Mouse (Mus musculus) brain, embryonic 18.5 days (tissue): ENCODE measurements around the gene Stx1a.
A peak's percentile ranks its signal among the peaks of the same experiment; 100 is the strongest.
"Not testable (repeated sequence)": the region's sequence is repeated elsewhere in the genome, so short reads cannot be mapped to it uniquely, and the experiment has no call there.

Experiments used
- DNase-seq: peaks from one replicate; pipeline ENCODE4 v3.0.0-alpha.2; 2012; ENCODE audit warnings: low read depth, low spot score

The Stx1a gene

DNA sequence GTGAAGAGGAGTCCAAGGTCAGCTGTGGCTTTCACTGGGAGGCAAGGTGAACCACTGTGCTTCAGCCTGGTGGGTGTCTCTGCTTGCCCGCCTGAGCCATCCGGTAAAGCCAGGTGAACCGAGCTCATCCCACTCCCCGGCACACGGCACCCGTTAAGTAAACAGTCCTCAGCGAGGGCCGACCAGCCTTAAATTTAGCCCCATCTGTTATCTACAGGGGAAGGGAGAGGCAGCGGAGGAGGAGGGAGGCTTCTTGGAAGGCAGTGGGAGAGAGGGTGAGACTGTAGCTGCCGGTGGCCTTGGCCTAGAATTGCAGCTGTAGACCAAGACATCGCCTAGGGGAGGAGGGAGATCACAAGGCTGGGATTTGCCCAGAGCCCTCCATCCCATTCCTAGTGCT, 17.5 kb downstream of the Stx1a start:
- DNase-seq: no peak

DNA sequence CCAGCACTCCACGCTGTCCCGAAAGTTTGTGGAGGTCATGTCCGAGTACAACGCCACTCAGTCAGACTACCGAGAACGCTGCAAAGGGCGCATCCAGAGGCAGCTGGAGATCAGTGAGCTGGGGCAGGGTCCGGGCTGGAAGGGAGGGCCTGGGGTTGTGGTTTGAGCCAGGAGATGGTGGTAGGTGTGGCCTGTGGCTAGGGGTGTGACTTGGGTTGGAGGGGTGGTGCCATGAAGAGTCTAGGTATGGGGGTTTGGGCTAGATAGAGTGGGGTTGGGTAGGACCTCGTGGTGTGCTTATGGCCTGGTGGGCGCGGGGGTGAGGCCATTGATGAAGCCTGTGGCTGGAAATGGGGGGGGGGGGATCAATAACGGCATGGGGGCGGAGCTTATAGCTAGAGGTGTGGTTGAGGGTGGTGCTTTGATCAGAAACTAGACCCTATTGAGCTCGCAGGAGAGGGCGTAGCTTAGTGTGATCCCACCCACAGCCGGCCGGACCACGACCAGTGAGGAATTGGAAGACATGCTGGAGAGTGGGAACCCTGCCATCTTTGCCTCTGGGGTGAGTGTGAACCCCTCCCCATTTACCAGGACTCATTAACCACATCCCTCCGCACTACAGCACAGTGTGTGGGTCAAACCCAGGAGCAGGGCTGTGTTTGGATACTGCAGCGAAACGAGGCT, 19.0 kb downstream of the Stx1a start:
- no peak for DNase-seq

DNA sequence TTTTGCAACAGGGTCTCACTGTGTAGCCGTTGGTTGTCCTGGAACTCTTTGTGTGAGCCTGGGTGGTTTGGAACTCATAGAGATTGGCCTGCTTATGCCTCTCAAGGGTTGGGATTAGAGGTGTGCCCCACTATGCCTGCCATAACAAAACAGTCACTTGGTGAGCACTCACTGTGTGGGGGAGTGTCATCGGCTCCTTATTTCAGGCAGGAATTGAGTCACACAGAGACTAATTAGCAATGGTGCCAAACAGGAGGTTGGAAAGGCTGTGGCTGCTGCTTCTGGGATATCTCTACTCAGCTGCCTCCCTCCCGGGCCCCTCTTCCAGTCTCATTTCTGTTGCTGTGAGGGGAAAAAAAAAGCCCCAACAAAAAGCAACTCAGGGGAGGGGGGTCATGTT, 21.3 kb downstream of the Stx1a start:
- DNase-seq: no peak

DNA sequence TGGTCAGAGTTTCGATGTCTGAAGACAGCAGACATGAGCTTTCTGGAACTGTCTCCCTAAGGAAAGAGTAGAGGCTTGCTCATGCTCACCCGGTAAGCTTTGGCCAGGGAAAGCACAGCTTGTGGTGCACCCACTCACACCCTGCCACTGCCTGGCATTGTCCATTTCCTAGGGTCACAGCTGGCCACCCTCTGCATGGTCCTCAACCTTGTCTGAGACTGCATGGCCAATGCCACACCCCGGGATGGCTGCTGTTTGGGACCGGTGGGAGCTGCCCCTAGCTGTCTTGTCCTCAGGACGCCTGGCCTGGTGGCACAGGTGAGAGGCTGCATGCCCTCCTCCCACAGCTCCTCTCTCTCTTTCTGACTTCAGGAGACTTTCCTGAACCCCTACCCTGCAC, 25.3 kb downstream of the Stx1a start:
- DNase-seq: no peak

DNA sequence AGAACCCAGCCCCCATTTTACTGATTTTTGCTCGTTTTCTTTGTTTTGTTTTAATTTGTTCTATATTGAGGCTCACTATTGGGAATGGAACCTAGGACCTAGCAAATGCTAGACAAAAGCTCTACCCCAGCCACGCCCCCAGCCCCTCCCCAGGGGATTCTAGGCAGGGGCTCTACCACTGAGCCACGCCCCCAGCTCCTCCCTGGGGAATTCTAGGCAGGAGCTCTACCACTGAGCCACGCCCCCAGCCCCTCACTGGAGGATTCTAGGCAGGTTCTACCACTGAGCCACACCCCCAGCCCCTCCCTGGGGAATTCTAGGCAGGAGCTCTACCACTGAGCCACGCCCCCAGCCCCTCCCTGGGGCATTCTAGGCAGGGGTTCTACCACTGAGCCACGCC, 26.0 kb downstream of the Stx1a start:
- DNase-seq: not testable (repeated sequence)

DNA sequence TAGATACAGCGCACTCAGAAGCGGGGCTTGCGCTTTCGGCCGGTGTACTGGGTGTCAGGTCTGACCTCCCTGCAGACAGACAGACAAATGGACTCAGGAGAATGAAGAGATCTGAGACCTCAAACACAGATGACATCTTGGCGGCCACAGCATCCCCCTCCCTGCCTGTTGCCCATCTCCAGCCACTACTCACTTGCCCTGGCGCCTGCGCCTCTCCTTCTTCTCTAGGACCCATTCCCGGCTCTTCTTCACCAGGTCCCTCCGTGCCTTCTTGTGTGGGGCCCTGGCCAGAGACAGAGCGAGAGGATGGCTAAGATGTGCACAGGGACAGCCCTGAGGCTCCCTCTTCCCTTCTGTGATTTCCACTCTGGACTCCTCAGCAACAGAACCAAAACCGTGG, 30.1 kb downstream of the Stx1a start:
- no peak for DNase-seq

DNA sequence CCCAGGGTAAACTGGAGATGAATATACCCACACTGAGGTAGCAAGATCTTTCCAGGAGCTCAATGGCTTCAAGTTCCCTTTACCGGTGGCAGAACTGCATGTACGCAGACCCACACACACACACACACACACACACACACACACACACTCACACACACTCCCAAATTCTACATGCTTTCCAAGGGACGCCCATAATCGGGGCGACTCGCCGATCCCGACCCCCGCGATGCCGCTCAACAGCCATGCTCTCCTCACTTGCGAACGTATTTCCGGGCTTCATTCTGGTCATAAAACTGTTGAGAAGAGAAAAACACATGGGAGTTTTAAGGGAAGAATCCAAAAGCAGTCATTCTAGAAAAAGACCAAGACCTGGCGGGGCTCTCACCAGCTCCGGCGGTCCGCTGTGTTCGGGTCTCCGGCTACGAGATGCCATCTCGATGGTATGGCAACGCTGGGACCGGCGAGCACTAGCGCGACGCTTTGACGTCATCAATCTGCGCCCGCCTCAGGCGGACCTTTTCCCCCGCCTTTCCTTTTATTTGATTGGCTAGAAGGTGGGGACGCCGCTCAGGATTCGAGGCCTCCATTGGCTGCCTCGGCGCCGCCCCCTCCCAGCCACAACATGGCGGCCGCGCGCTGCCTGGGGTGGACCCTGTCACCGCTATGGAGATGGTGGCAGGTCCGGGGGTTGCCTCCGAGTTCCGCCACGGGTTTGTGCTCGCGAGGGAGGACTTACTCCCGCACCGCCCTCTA, 40.5 kb downstream of the Stx1a start, which contains the start of gene Dnajc30:
Dnajc30 (plus strand) TSS at position 574 of the 753 bp plus-strand sequence.
- DNase-seq: peak; percentile 93

DNA sequence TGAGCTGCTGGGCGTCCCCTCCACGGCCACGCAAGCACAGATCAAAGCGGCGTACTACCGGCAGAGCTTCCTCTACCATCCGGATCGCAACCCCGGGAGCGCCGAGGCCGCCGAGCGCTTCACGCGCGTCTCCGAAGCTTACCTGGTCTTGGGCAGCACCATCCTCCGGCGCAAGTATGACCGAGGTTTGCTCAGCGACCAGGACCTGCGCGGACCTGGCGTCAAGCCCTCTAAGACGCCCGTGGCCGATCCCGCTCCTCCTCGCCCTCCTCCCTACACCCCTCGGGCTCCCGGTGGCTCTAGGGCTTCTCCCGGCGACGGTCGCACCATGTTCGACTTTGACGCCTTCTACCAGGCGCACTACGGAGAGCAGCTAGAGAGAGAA, 41.1 kb downstream of the Stx1a start:
- no peak for DNase-seq

DNA sequence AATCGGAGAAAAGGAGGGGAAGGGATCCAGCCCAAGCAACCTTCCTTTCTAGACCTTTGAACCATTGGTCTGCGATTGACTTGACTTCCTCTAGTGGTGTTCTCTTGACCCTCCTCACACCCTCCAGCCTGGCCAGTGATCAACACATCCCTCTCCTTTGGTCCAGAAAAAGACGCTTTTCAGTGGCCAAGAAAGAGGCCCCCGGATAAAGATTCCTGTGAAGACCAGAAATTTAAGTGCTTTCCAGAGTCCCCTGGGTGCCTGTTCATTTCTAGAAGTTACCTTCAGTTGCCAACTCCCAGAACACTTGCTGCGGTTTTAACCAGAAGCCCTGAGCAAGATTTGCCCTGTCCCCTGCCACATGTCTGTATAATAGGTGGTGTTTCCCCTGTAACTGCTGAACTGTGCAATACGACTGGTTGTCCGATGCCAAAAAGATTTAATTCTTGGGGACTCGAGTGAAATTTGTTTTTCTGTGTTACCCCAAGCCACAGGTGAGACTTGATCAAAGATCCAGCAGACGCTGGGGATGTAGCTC, 41.7 kb downstream of the Stx1a start, which contains the start of gene Bud23:
Bud23 (minus strand) TSS at position 51 of the 538 bp plus-strand sequence.
- DNase-seq: not testable (repeated sequence)

DNA sequence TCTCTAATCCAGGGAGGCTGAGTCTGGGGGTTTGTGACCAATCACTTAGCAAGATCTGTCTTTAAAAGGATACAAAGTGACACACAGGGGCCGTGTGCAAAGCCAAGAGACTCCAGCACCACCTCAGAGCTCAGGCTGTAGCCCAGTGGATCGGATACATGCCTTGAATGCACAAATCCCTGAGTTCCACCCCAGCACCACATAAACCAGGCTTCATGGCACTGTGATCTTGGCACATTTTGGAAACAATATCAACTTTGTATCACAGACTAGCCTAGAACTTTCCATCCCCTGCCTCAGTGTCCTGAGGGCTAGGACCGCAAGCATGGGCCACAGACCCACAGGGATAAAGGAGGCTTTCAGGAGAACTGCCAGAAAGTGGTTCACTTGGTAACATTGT, 42.7 kb downstream of the Stx1a start:
- DNase-seq: no peak

DNA sequence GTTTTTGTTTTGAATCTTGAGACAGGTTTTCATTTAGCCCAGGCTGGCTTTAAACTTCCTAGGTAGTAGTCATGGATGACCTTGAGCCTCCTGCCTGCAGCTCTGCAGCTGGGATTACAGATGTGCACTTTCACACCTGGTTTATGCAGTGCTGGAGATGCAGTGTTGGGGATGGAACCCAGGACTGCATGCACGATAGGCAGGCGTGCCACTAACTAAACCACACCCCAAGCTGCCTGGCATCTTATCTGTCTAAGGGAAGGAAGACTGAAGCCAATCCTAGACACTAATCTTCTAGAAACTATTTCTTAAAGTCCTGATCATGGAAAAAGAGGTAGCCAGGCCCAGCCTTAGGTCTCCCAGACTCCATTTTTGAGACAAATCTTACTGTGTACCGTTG, 47.2 kb downstream of the Stx1a start:
- DNase-seq: no peak

DNA sequence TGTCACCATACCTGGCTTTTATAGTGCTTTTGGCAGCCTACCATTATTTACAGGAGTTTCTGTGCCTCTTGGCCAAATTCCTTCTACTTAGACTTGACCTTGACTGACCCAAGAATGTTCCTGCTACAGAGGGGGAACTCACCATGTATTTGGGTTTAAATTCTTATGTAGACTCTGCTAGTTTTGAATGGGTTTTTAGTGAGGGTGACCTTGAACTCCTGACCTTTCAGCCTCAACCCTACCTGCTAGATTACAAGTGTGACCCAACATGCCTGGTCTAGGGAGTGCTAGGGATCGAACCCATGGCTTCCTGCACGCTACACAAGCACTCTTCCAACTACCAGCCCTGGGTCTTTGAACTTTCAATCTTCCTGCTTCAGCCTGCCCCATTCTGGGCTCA, 48.8 kb downstream of the Stx1a start:
- no peak for DNase-seq

DNA sequence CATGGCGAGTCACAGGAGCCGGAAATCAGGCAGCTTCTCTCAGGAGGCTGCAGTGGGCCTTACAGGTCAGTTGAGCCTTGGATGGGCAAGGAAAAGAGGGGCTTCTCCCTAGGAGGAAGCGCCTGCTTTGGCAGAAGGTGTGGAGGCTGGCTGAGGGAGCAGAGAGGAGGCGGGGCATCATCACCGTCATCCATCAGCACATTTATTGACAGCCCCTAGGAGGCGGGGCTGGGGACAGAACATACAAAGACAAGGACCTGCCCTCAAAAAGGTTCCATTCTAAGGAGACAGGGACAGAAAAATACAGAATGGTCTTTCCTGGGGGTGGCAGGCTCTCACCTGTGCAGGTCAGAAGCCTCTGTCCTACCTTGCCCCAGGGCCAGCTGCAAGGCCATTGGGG, 49.4 kb downstream of the Stx1a start:
- no peak for DNase-seq

DNA sequence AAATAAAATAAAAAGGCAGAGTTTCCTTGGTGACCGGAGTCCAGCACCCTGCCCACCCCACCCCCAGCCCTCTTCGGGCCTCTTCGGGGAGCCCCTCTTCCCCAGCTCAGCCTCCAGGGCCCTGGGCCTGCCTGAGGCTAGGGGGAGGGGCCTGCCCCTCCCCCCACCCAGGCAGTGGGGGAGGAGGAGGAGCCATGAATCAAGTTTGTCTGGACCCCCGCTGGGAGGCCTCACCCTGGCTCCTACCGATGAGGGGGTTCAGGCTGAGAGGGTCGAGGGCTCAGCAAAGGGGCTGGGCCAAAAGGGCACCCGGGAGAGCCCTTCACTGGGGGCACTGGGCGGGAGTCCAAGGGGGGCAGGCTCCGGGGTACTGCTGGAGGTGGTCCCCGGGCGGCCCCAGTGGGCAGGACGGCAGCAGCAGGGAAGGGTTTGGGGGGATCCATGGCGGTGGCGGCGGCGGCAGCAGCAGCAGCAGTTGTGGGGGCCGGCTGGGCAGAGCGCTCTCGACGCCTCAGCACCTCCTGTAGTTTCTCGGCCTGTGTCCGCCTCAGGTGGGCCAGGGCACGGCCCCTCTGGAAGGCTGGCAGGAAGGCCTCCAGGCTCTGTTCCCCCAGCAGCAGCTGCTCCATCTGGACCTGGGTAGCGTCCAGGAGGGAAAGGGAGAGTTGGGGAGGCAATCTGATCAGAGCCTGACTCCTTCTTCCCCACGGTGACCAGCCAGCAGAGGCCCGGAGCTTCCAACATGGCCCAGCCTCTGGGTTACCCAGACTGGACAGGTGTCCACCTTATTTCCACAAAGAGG, 50.3 kb downstream of the Stx1a start:
- no peak for DNase-seq

DNA sequence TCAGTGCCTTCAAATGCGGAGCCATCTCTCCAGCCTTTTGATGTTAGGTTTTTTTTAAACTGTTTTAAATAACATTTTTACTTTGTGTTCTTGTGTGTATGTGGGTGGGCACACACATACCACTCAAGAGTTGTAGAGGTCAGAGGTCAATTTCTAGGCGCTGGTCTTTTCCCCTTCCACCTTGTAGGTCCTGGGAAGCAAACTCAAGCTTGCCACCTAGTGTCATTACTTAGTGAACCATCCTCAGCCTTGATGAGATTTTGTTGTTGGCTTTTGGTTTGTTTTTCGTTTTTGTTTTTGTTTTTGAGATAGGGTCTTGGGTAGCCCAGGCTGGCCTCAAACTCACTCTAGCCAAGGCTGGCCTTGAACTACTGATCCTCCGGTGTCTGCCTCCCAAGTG, 52.4 kb downstream of the Stx1a start:
- no peak for DNase-seq

DNA sequence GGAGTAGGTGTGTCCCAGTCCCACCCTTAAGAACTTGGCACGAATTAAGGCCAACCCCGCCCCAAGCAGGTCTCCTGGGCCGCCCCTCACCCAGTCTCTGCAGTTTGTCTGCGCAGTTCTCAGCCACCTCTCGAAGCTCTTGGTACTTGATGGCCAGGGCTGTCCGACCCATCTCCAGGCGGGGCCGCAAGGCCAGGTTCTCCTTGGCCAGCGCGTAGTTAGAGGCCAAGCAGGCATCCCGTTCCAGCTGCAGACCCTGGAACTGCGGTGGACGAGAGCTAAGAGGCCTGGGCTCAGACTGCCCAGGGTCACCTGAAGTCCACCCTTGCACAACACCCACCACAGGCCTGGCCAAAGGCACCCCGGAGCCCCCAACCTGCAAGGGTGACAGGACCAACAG, 53.1 kb downstream of the Stx1a start:
- no peak for DNase-seq

DNA sequence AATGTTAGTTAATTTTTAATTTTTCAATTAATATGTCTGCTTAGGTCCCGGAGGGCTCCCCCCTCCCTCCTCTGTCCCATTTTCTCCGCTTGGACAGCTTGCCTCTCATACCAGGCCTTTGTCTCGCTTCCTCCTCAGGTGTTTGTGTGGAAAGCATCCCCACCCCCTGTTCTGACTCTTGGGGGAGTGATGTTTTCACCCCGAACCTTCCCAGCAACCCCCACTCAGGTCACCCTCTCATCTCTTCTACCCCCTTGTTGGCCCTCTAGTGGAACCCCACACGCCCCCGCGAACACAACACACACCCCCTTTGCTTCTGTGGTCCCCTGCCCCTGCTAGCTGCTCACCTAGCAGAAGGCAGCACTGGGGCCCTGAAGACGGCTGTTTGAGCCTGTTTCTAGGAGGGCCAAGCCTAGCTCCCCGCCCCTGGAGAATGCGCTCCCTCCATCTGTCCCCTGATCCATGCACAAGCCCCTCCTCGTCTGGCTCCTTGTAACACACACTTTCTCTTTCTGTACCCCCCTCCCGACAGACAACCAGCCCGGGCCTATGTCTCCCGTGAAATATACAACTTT, 53.7 kb downstream of the Stx1a start:
- DNase-seq: peak; percentile 60

DNA sequence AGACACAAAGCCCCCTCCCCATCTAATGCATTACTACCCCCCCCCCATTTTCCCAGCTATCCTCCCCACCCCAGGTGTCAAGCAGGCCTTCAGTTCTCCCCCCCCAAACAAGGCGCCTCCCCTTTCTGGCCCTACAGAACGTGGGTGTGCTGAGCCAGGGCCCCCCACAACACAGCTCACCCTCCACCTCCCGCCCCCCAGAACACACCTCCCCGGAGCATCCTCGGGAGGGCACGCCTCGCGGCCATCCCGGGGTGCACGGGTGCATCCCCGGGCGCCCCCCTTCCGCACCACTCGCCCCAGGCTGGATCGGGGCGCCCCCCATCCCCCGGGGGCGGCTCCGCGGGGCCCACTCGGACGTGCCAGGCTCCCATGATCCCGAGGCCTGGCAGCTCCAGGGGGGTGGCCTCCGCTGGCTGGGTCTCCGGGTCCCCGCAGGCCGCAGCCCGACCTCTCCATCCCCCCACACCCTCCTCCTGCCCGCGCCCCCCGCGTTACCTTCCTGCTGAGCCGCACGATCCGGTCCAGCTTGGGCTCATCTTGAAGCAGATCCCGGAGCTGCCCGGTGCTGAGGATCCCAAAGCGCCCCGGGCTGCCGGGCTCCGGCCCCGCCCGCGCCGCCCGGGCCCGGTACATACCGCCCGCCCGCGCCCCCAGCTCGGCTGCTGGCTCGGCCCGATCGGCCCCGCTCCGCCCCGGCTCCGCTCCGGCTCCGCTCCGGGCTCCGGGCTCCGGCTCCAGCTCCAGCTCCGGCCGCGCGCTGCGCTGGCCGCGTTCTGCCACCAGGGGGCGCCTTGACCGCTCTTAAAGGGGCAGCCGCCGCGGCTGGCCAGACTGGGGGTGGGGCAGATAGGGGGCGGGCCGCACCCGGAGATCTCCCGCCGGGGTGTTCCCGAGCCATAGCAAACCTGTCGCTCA, 54.5 kb downstream of the Stx1a start, which contains the start of gene Vps37d:
Vps37d (minus strand) TSS at position 703 of the 918 bp plus-strand sequence.
- DNase-seq: peak; percentile 76

DNA sequence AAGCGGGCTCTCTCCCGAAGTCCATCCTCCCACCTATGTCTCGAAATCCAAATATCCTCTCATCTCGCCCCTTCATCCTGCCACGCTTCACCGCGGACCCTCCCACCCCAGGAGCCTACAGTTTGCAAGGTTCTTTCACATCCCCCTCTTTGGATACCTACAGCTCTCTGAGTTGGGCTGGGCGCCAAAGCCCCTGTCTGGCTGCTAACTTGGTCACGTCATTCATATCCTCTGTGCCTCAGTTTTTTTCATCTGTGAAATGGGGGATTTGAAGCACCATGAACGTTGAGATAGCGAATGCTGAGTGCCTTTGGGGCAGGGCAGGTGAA, 55.2 kb downstream of the Stx1a start:
- peak; percentile 26 for DNase-seq

DNA sequence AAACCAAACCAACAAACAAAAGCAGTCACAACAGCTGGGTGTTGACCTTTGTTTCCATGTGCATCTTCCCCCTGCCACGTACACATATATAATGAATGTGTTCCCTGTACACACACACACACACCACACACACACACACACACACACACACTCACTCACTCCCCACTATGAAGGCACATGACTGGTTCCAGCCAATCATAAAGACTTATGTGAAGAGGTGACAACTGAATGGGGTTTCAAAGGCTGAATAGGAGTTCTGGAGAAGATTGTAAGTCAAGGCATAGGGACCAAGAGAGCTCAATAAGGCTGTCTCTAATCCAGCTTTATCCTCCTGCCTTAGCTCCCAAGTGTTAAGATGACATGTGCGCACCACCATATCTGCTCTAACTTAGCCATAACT, 56.3 kb downstream of the Stx1a start:
- DNase-seq: no peak

DNA sequence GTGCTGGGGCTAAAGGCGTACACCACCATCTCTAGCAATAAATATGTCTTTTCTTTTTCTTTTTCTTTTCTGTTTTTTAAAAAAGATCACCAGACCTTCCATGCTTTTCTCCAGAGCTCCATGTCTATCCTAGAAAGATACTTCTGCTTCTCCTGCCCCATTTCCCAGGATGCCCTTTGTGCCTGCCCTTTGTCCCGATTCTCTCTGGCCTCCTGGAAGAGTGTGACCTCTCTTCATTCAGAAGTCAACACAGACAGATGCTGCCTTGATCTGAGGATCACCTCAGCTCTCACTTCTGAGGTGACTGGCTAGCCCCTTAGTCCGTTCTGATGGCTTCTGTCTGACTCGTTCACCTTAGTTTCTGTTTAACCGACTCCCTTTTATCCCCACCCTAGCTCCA, 57.3 kb downstream of the Stx1a start:
- DNase-seq: no peak
